Mouse (Mus musculus) E14TG2a.4 (cell line): Measurements from ENCODE around the gene Alkbh4.

ENCODE experiments used
- CTCF ChIP-seq: conservative IDR thresholded peaks from 2 replicates; pipeline ENCODE4 v1.5.1; 2014; ENCODE audit warnings: low read length
- POU5F1 ChIP-seq: IDR thresholded peaks from 2 replicates; pipeline ENCODE4 v1.6.1; 2014; ENCODE audit warnings: low read length, borderline replicate concordance

DNA sequence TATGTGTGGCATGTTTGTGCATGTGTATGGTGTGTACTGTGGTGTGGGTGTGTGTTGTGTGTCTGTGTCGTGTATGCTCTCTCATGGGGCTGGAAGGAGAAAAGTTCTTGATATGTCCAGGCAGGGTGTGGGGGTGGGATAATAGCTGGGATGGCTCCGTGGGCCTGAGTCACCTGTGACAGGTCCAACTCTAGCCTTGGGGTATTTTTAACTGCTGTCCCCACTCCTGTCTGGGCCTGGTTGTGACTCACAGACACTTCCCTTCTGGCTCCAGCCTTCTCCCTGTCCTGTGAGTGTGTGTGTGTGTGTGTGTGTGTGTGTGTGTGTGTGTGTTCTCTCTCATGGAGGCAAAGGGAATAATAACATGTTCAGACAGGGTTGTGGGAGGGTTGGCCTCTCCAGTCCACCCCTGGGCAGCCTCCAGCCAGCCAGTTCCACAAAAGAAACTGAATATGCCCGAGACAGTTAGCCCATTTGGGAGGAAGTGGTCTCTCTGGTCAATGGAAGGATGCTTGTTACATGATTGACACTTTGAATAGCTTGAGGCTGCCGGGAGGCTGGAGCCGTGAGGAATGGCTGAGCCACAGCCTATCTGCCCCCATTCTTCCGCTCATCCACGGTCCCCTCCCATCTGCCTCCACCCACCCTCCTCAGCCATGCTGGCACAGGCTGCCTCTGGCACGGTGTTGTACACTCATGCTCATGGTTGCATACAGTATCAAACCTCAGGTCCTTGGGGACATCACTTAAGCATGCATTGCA, 41.5 kb upstream of the Alkbh4 start:
- no peak for TF ChIP-seq CTCF
- TF ChIP-seq POU5F1 = no peak
